Mouse (Mus musculus): ENCODE results near the gene Uck2.

Uck2 gene

DNA sequence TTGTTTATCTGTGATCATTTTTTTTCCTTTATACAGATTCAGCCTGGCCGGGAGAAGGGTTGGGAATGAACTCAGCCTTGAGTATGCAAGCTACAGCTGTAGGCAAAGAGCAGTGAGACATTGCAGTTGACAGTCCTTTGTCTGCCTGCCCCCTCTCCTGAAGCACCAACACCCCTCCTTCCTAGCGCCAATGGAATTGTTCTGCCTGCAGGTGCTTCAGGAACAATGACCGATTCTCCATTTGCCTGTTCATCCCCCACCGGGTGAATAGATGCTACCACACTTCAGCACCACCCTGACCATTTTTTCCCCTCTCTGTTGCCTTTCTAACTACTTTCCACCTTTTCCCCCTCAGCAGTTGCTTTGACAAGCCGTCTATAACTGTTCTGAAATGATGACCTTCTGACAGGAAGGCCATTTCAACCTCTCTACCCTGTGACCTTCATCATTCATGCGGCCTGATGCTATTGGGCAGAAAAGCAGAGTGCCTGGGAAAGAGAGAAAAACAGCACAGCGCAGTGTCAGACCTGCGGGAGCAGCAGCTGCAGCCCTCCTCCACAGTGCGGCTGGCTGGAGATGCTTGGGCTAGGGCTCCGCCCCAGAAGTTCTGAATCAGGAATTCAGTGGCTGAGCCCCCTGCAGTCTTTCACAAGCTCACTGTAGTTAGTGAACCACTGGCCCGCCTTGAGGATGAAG, 4.6 kb upstream of the Uck2 start:
- CTCF ChIA-PET, result interaction anchor here in 3 of 4 experiments (0.7 to 1.3 kb wide), 5 partner anchors 10 to 104 kb away, joined by 3 to 13 read pairs (median 3); no protein-coding TSS in a partner anchor
- POLR2A ChIA-PET, result interaction anchor here in 3 of 4 experiments (0.6 to 37.4 kb wide), 26 partner anchors 8 to 1165 kb away, joined by 3 to 1103 read pairs (median 5); partner anchors contain the start of genes Aldh9a1 (in 2 of the 3) and Tmco1 (in 1 of the 3)

DNA sequence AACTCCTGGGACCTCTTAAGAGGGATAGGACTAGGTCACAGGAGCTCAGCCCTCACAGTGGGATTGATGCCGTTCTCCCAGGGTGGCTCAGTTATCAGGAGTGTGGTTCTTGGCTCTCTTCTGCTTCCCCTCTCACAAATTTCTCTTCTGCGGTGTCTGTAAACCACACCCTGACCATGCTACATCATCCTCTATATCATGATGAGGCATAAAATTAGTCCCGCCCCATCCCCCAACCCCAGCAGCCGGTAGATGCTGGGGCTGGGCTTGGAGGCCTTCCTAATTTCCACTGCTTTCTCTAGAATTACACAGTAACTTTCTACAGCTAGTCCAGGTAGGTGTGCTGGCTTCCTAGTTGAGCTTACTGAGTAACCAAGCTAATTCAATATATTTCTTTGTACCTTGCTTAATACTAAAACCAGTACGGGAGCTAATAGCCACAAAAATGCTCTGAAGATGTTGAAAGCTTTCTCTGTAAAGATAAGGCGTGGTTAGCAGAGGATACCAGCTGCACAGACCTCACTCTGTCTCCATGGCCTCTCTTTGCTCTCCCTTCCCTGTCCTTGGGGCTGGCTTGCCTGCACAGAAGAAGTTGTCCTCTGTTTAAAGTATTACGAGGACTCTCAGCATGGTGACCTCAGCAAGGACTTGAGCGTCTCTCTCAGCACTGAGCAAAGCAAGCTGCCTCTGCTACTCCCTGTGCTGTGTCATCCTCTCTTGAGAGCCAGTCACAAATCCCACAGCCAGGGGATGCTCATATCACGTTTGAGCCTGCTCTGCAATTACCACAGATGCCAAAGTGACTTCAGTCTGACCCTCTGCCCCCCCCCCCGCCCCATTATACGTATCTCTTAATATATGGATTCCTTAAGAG, 3.8 kb upstream of the Uck2 start:
- ChIA-PET POLR2A (interaction anchor here in 3 of 4 experiments (0.6 to 37.4 kb wide), 19 partner anchors 8 to 1164 kb away, joined by 3 to 1103 read pairs (median 6); partner anchors contain the start of genes Aldh9a1 (in 2 of the 3) and Tmco1 (in 1 of the 3)), CTCF (interaction anchor here in 3 of 4 experiments (0.5 to 1.3 kb wide), 4 partner anchors 11 to 599 kb away, joined by 3 to 13 read pairs (median 4); no protein-coding TSS in a partner anchor)

DNA sequence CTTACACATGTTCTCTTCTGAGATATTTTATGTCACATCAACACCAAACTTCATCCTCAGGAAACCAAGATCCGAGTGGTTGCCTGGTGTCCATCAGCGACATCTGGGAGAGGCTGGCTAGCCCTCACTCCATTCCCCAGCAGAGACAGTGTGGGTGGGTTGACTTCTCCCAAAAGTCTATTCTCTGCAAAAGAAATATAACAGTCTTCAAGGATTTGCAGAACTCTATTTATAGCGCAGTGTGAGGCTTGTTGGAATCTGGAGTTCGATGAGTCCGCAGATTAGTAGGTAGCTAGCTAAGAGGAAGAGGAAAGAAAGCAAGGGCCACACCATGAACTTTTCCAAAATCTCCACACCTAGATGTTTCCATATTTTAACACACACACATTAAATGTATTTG, 2.0 kb upstream of the Uck2 start:
- ChIA-PET CTCF (no interaction called here), POLR2A (interaction anchor here in 3 of 4 experiments (0.8 to 37.4 kb wide), 12 partner anchors 8 to 66 kb away, joined by 3 to 1103 read pairs (median 4); no protein-coding TSS in a partner anchor)

DNA sequence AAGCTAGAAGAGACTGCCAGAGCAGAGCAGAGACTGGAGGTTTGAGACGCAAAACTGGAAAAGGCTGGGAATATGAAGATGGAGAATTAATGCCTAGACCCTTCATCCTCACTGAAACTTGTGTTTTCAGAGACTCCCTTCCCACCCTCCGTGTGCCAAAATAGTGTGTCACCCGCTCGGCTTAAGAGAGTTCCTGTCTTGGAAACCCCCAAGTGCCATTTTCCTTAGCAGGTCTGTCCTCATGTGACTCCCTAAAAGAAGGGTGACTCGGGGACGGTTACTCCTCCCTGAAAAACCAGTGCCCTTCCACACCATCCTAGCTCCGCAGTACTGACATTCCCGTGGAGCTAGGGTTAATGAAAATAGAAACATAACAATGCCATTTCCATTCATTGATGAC, 236 bp upstream of the Uck2 start:
- ChIA-PET POLR2A (interaction anchor here (0.5 to 37.4 kb wide), 31 partner anchors 9 to 108 kb away, joined by 3 to 1103 read pairs (median 4); partner anchors contain the start of gene Mgst3 (in 1 of the 4)), CTCF (interaction anchor here in 2 of 4 experiments (0.6 to 1.3 kb wide), 2 partner anchors 9 to 966 kb away, joined by 5 to 11 read pairs; no protein-coding TSS in a partner anchor)

DNA sequence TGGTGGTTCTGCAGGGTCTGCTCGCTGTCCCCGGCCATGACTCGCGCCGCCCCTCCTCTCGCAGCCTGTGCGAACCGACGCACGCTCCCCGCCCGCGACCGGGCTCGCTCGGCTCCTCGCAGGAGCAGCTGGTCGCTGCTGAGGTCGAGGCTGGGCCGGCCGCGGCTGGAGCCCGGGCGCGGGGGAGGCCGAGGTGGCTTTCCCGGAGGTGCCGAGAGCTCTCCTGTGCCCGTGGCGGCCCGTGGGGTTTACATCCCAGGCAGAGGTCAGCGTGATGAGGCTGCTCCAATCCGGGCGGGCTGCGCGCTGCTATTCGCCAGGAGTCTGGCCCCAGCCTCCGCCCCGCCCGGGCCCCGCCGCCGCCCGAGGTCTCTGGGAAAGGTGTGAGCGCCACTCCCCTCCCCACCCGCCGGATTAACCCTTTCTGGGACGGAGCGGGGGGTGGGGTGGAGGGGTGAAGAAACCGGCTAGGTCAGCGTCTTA, 242 bp downstream of the Uck2 start:
- CTCF ChIA-PET, result interaction anchor here in 2 of 4 experiments (0.6 to 1.3 kb wide), 3 partner anchors 8 to 966 kb away, joined by 3 to 11 read pairs (median 5); no protein-coding TSS in a partner anchor
- POLR2A ChIA-PET, result interaction anchor here (0.5 to 37.4 kb wide), 32 partner anchors 9 to 109 kb away, joined by 3 to 1103 read pairs (median 4); partner anchors contain the start of gene Mgst3 (in 1 of the 4)

DNA sequence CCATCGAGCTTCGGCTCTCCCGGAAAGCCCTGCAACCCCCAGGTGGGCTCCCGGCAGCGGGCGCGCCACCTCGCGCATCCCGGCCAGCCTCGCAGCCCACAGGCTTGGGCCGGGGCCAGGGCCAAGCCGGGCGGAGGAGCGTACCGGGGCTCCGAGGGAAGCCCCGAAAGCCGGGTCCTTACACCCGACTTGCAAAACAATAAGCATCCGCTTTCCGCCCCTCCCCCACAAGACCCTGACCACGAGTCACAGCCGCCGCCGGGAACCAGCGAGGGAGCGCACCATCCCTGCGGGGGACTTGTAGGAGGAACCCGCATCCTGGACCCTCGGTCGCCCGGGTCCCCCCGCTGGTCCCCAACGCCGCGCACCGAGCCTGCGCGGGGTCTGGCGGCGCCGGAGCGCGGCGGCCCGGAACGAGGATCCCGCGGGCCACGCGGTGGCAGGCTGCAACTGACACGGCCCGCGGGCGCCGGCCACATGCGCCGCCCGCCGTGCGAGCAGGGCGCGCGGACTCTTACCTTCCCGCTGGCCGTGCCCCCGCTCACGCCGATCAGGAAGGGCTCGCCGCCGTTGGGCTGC, 773 bp downstream of the Uck2 start:
- CTCF ChIA-PET, result interaction anchor here in 2 of 4 experiments (0.9 to 1.3 kb wide), 3 partner anchors 8 to 16 kb away, joined by 3 to 6 read pairs (median 5); no protein-coding TSS in a partner anchor

DNA sequence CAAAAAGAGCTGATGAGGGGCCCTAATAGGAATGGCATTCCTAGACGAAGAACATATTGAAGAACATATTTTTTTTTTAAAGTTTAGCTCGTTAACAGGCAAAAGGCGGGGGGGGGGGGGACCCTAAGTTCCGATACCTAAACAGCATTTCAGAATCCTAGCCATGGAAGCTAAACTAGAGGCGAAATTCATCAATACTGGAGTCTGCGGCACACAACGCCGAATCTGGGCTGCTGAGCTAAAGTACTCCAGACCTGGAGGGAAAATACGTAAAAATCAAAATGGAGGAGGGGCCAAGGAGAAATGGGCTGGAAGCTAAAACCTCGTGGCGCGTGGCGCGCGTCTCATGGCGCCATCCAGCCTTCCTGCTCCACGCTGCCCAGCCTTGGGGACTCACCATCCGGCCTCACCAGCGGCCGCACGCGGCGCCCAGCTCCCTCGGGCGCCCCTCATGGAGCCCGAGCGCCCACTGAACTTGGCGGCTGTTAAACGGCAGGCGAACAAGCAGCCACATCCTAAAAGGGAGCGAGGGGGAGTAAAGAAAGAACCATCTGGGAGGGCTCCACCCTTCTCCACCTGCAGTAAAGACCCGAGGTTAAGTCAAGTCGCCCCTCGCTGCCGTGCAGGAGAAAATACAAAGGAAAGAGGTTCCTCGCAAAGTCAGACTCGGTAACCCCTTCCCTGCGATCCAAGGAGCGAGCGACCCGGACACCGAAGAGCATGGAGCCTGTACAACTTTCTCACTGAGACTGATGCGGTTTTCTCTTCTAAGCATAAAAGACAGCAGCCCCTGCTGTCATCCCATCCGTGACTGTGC, 1.5 kb downstream of the Uck2 start:
- CTCF ChIA-PET, result interaction anchor here (0.7 to 1.2 kb wide), 6 partner anchors 13 to 353 kb away, joined by 3 to 6 read pairs (median 4); no protein-coding TSS in a partner anchor
- POLR2A ChIA-PET, result interaction anchor here (0.5 to 37.4 kb wide), 37 partner anchors 7 to 1666 kb away, joined by 3 to 1103 read pairs (median 6); partner anchors contain the start of genes Aldh9a1 (in 2 of the 4) and Mgst3 (in 1 of the 4)

More for the DNA sequence above, 773 bp downstream of the Uck2 start:
- POLR2A ChIA-PET, result interaction anchor here (0.6 to 37.4 kb wide), 40 partner anchors 8 to 109 kb away, joined by 3 to 1103 read pairs (median 5); partner anchors contain the start of genes Aldh9a1 (in 1 of the 4) and Mgst3 (in 1 of the 4)

DNA sequence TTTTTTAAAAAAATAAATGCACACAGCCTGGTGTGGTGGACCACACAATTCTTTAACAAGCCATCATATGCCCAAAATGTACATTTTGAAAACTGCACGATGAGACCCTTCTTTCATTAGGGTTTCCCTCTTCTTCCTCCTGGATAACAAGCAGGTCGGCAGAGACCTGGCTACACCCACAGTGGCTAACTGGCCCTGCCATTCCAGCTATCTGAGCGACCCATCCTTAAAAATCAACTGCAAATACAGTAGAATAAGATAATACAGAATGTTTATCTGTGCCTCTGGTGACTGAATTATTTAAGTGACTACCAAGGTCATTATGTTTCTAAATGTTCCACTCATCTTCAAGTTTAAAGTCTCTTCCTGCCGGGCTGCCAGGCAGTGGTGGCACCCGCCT, 2.4 kb downstream of the Uck2 start:
- POLR2A ChIA-PET, result interaction anchor here (0.6 to 37.4 kb wide), 29 partner anchors 7 to 166 kb away, joined by 3 to 1103 read pairs (median 5); partner anchors contain the start of genes Aldh9a1 (in 1 of the 4) and Mgst3 (in 1 of the 4)
- CTCF ChIA-PET, result interaction anchor here in 2 of 4 experiments (0.7 to 1.4 kb wide), 5 partner anchors 12 to 354 kb away, joined by 3 to 5 read pairs (median 3); no protein-coding TSS in a partner anchor

DNA sequence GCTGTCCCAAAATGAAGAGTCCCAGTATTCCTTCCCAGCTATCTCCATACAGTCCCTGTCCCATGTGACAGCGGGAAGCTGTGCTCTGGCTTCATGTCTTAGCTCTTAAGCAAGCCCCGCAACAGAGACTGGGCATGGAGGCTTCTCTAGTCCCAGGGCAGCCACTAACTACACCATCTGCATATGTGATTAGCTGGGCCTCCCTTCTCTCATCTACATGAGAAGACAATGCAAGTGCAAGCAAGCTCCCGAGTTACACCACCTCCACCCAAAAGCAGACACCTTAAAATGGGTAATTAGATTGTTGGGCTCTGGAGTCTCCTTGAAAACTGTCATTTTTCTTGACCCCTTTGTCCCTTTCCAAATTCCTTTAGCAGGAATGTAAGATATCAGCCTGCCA, 3.0 kb downstream of the Uck2 start:
- POLR2A ChIA-PET, result interaction anchor here (0.9 to 37.4 kb wide), 25 partner anchors 8 to 67 kb away, joined by 3 to 1103 read pairs (median 5); partner anchors contain the start of gene Aldh9a1 (in 1 of the 4)
- CTCF ChIA-PET, result interaction anchor here in 2 of 4 experiments (0.9 to 1.4 kb wide), 3 partner anchors 11 to 70 kb away, joined by 3 to 5 read pairs (median 3); no protein-coding TSS in a partner anchor

DNA sequence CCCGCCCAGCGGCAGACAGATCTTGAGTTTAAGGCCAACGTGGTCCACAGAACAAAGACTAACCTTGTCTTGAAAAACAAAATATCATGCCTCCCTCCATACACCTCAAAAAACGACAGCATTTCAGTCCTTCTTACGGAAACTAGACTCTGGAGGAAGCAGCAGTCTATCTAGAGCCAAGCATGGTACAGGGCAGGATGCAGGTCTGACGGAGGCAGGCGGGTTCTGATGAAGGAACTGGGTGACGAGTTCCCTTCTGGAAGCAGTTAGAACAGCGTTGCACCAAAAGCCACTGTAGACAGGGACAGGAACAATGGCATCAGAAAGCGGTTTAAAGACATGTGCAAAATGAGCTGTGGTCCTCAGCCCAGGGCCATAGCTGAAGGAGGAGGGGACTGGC, 5.1 kb downstream of the Uck2 start:
- ChIA-PET CTCF (no interaction called here), POLR2A (interaction anchor here in 3 of 4 experiments (0.5 to 37.4 kb wide), 18 partner anchors 10 to 1820 kb away, joined by 3 to 1103 read pairs (median 7); partner anchors contain the start of genes Aldh9a1 (in 1 of the 3), Dcaf6 (in 1 of the 3) and Mpc2 (in 1 of the 3))

DNA sequence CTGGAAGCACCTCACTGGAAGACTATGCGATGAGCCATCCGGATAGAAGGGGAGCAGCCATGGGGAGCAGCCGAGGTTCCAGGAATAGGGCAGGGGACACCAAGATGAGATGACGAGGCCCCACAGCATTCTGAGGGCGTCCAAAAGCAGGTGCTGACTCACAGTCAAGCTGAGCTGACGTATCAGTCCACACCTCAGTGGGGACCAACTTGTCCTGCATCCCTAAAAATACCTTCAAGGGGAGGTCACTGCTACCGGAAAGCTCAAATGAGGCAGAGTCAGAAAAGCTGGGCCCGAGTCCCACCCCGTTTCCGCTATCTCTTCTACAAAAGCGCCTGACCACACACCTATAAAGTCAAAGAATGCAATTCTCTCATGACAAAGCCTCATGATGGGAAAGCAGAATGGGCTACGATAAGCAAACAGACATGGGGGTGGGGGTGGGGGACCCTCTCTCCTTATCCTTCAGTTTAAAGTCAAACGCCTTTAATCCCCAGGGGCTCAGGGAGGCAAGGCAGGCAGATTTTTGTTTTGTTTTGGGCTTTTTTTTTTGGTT, 5.9 kb downstream of the Uck2 start:
- CTCF ChIA-PET, result interaction anchor here in 1 of 4 experiments (1.2 kb wide), 1 partner anchor 10 kb away, joined by 4 read pairs; no protein-coding TSS in a partner anchor
- POLR2A ChIA-PET, result interaction anchor here (0.5 to 37.4 kb wide), 29 partner anchors 8 to 1819 kb away, joined by 3 to 1103 read pairs (median 5); partner anchors contain the start of genes Aldh9a1 (in 1 of the 4), Dcaf6 (in 1 of the 4) and Mpc2 (in 1 of the 4)

DNA sequence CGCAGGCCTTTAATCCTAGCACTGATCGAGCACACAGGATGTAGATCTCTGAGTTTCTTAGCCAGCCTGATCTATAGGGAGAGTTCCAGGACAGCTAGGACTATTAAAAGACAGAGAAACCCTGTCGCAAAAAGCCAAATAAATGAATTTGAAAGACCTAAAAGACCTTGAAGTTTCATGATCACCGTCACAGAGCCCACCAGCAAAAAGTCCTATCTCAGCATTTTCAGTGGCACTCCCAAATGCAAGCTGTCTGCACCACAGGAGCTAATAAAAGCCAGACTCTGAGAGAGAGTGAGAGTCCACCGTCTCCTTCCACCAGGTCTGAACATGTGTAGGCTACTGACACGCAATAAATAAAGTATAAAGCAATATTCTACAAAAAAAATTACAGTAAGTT, 6.7 kb downstream of the Uck2 start:
- POLR2A ChIA-PET, result interaction anchor here in 3 of 4 experiments (0.5 to 37.4 kb wide), 18 partner anchors 4 to 1153 kb away, joined by 3 to 1103 read pairs (median 5); partner anchors contain the start of gene Uck2 (in 1 of the 3)
- CTCF ChIA-PET, result interaction anchor here in 1 of 4 experiments (1.2 kb wide), 1 partner anchor 9 kb away, joined by 4 read pairs; no protein-coding TSS in a partner anchor

DNA sequence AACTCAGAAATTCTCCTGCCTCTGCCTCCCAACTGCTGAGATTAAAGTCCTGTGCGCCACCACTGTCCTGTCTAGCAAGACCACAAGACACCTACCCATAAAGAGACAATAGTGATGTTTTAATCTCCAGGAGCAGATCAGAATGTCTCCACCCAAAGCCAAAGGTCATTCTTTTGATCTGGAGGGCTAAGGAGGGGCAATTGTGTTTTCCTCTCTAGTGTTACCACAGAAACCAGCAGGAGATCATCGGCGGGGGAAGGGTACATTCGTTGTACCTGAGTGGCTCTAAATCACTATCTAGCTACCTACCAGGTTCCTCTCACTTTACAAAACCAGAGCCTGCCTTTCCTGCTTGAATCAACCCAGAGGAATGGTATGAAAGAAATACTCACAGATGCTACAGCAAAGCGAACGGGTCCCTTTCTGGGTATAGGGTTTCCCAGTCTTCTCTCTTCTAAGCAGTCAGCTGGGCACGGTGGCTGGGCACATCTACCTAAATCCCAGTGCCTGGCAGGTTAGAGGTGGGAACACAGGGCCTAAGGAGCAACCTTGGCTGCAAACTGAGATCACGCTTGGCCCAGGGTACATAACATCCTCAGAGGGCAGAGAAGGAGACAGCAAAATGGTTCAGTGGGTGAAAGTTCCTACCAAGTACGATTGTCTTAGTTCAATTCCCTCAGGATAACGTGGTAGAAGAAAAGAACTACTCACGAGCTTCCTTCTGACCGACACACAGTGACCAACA, 10.3 kb downstream of the Uck2 start:
- POLR2A ChIA-PET, result interaction anchor here in 3 of 4 experiments (0.6 to 37.4 kb wide), 38 partner anchors 0 to 119 kb away, joined by 3 to 1103 read pairs (median 6); partner anchors contain the start of genes Uck2 (in 3 of the 3), Aldh9a1 (in 2 of the 3) and Mgst3 (in 1 of the 3)
- CTCF ChIA-PET, result interaction anchor here in 1 of 4 experiments (1.3 to 1.4 kb wide), 2 partner anchors 14 to 43 kb away, joined by 3 to 4 read pairs; no protein-coding TSS in a partner anchor

DNA sequence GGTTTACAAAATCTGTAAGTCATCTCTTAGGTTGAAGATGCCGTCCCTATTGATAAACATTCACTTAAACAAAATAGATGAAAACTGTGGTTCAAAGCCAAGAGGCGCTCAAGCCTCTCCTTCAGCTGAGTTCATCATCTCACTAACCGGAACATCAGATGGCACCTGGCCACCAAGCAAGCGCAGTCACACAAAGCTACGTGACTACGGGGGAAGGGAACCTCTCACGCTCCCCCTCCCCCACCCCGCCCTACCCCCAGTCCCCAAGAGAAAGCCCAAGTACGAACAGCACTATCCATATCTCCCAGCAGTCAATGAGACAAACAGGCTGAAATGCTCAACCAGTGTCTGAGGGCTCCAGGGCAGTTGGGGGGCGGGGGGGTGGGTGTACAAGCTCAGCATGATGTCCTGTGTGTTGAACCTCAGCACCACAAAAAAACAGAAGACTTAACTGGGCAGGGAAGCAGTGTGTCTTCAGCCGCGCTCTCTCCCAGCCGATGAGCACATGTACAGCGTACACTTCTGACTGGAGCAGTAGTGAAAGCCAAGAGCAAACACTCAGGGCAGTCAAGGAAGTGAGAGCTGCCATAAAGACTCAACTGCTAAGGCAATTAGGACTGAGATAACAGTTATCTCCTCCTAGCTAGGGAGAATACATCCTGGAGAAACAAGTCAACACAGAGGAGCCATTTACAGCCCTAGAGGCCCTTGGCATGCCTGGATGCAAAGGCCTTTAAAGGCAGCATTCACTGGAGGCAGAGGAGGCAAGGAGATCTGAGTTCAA, 11.5 kb downstream of the Uck2 start:
- ChIA-PET CTCF (interaction anchor here in 2 of 4 experiments (0.7 to 1.4 kb wide), 2 partner anchors 42 to 65 kb away, joined by 4 to 5 read pairs; no protein-coding TSS in a partner anchor), POLR2A (interaction anchor here (0.5 to 37.4 kb wide), 43 partner anchors 1 to 974 kb away, joined by 3 to 1103 read pairs (median 5); partner anchors contain the start of genes Uck2 (in 4 of the 4), Mgst3 (in 2 of the 4) and Aldh9a1 (in 1 of the 4))
